9 mouse cellular contexts compared by ENCODE assay signal in genomic region chr2:110173818-110174247, GRCm38 (mm10).
DNase-seq lines count a peak whose midpoint lies in the region; ATAC-seq lines count a peak whose summit lies in the region.
"Had no signal": no experiment of that assay in that cellular context is flagged by ENCODE, and none has a peak within 500 bp of the region (broad histone marks: within the 10 kb centered on the region; RNA-seq: fewer than 3 reads in every experiment).

No protein-coding gene starts in this region.

- no peak overlapping the region for H3K9ac ChIP-seq in kidney, embryonic 16.5 days (replicated peaks; ENCODE audit: low read length)
- no peak overlapping the region for H3K9ac ChIP-seq in forebrain, embryonic 12.5 days

- peak; percentile 52; the same call in 1 of the 2 replicates for ATAC-seq in kidney, embryonic 16.5 days (ENCODE audit: low FRiP score, low TSS enrichment)
- ATAC-seq in forebrain, embryonic 12.5 days (ENCODE audit: low FRiP score), result peak; percentile 76

- WGBS in kidney, embryonic 16.5 days, result 55% methylated on average over 7 of the region's 7 CpGs
- 54% methylated on average over 7 of the region's 7 CpGs for WGBS in forebrain, embryonic 12.5 days

- H3K9me3 ChIP-seq in kidney, embryonic 16.5 days (ENCODE audit: low read length), result no peaks in the 10 kb centered on the region; the same call in 1 of the 2 replicates
- no peaks in the 10 kb centered on the region for H3K9me3 ChIP-seq in forebrain, embryonic 12.5 days

- no peak overlapping the region for H3K4me2 ChIP-seq in kidney, embryonic 16.5 days (replicated peaks; ENCODE audit: low read depth, low read length)
- no peak overlapping the region for H3K4me2 ChIP-seq in forebrain, embryonic 12.5 days

- H3K36me3 ChIP-seq in kidney, embryonic 16.5 days (ENCODE audit: insufficient read depth, low read length), result no peaks in the 10 kb centered on the region
- H3K36me3 ChIP-seq in forebrain, embryonic 12.5 days (replicated peaks), result no peaks in the 10 kb centered on the region

- peaks cover 27% of the 10 kb centered on the region for H3K4me1 ChIP-seq in kidney, embryonic 16.5 days (ENCODE audit: insufficient read depth, low read length)
- peaks cover 17% of the 10 kb centered on the region for H3K4me1 ChIP-seq in forebrain, embryonic 12.5 days

- H3K27ac ChIP-seq in kidney, embryonic 16.5 days (ENCODE audit: low read length), result 0 out of 2 replicates have a peak overlapping the region, but pooled peaks have one; percentile 23
- 0 out of 2 replicates have a peak overlapping the region, but pooled peaks have one; percentile 31 for H3K27ac ChIP-seq in forebrain, embryonic 12.5 days

- H3K27me3 ChIP-seq in kidney, embryonic 16.5 days (ENCODE audit: insufficient read depth, low read length), result no peaks in the 10 kb centered on the region
- H3K27me3 ChIP-seq in forebrain, embryonic 12.5 days, result no peaks in the 10 kb centered on the region

- no peak for DNase-seq in kidney, postnatal 14 days
- peak; percentile 31 for DNase-seq in brain, adult 2 months (ENCODE audit: low read depth, low spot score)
- peak; percentile 64 for DNase-seq in mesoderm, embryonic 11.5 days (ENCODE audit: low read depth, low spot score)
- no peak for DNase-seq in urinary bladder, postnatal 36 days (ENCODE audit: low spot score in 2 of 2)
- no peak for DNase-seq in adrenal gland, adult 8-10 months
- no peak for DNase-seq in kidney, adult 18-20 months
- DNase-seq: cerebellum, adult 11-12 months had no signal

- H3K4me3 ChIP-seq in kidney, embryonic 16.5 days (ENCODE audit: low read length), result no peak overlapping the region
- H3K4me3 ChIP-seq in forebrain, embryonic 12.5 days (replicated peaks), result no peak overlapping the region

Comparison
In these comparisons a context has a peak if more than half of its experiments do, and no peak if none do; other contexts are left out.
1. DNase-seq: peak in brain, adult 2 months (single experiment) and mesoderm, embryonic 11.5 days (single experiment); none in kidney, postnatal 14 days (single experiment), urinary bladder, postnatal 36 days (0 of 2), adrenal gland, adult 8-10 months (single experiment) and kidney, adult 18-20 months (single experiment).